Mouse (Mus musculus): ENCODE results near the gene Psmg4. TPM values are rescaled to one million over a fixed set of nuclear protein-coding genes. Genes with fewer than 3 reads are reported as not detected.

Psmg4 gene
- polyA plus RNA-seq, 1 experiment from 2014 or later: 109 TPM

GRCm38 (mm10) chr13:34163304-34163975 is 676 bp downstream of the Psmg4 start:
- peak overlapping the region; percentile 63 for H3K9ac ChIP-seq (replicated peaks)
- H3K4me3 ChIP-seq: peak overlapping the region; percentile 65
- H3K36me3 ChIP-seq: peaks cover 11% of the 10 kb centered on the region
- H3K27me3 ChIP-seq: no peaks in the 10 kb centered on the region
- no peak for ATAC-seq (ENCODE audit: low FRiP score, low read depth)
- peaks cover 11% of the 10 kb centered on the region for H3K4me1 ChIP-seq
- H3K4me2 ChIP-seq (replicated peaks): peak overlapping the region; percentile 66
- 44% methylated on average over 12 of the region's 12 CpGs for WGBS
- no peaks in the 10 kb centered on the region for H3K9me3 ChIP-seq
- peak overlapping the region; percentile 82 for H3K27ac ChIP-seq (replicated peaks)

DNA sequence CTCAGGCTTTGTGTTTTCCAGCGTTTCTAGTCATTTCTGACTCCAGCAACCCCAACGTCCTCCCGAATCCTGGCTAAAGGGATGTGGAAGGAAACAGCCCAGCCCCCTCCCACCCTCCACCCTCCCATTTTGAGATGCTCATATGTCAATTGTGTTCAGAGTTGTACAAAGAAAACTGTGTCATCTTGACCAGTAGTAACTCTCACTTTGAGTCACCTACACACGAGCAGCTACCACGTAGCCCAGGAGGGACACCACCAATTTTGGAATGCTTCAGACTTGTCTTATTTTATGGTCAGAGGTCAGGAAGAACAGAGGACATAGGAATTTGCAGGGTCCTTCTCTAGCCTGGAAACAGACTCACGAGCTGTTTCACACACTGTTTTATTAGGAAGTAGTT is 11.3 kb downstream of the Psmg4 start:
- no peaks in the 10 kb centered on the region for H3K9me3 ChIP-seq
- 94% methylated on average over 6 of the region's 6 CpGs for WGBS
- no peak overlapping the region for H3K4me2 ChIP-seq (replicated peaks)

DNA sequence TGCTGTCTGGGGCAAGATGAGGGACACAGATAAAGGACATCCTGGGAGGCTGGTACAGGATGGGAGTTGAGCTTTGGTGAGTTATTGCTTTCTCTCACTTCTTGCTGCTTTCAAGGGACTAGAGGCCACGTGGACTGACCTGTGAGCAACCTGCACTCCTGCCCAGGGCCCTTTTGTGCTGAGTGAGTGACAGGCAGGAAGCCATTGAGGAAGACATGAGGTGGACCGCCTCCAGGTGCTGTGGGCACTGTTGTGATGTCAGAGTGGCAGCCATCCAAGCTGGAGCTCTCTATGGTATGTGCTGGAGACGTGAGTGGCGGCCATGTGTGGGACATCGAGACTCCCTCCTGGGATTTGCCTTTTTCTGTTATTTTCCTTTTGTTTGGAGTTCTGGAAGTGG is 18.9 kb downstream of the Psmg4 start:
- Histone ChIP-seq H3K36me3 (peaks cover 67% of the 10 kb centered on the region), H3K9ac (replicated peaks) (no peak overlapping the region), H3K4me1 (no peaks in the 10 kb centered on the region), H3K4me3 (no peak overlapping the region), H3K4me2 (replicated peaks) (no peak overlapping the region), H3K27me3 (no peaks in the 10 kb centered on the region), H3K9me3 (no peaks in the 10 kb centered on the region), H3K27ac (replicated peaks) (no peak overlapping the region)
- WGBS: 81% methylated on average over 5 of the region's 5 CpGs
- no peak for ATAC-seq (ENCODE audit: low FRiP score, low read depth)

More for the DNA sequence above, 11.3 kb downstream of the Psmg4 start:
- Histone ChIP-seq H3K27ac (replicated peaks) (no peak overlapping the region), H3K27me3 (no peaks in the 10 kb centered on the region), H3K4me1 (no peaks in the 10 kb centered on the region), H3K36me3 (peaks cover 8% of the 10 kb centered on the region), H3K4me3 (no peak overlapping the region), H3K9ac (replicated peaks) (no peak overlapping the region)
- ATAC-seq (ENCODE audit: low FRiP score, low read depth): no peak

GRCm38 (mm10) chr13:34185371-34185770 is 22.6 kb downstream of the Psmg4 start:
- Histone ChIP-seq H3K4me2 (replicated peaks) (no peak overlapping the region), H3K9me3 (no peaks in the 10 kb centered on the region), H3K9ac (replicated peaks) (no peak overlapping the region), H3K4me1 (0 out of 2 replicates have a peak, but pooled peaks cover 2% of the 10 kb centered on the region), H3K36me3 (peaks cover 62% of the 10 kb centered on the region), H3K27ac (replicated peaks) (no peak overlapping the region), H3K4me3 (no peak overlapping the region), H3K27me3 (no peaks in the 10 kb centered on the region)
- no peak for ATAC-seq (ENCODE audit: low FRiP score, low read depth)
- WGBS: 90% methylated on average over 2 of the region's 2 CpGs

DNA sequence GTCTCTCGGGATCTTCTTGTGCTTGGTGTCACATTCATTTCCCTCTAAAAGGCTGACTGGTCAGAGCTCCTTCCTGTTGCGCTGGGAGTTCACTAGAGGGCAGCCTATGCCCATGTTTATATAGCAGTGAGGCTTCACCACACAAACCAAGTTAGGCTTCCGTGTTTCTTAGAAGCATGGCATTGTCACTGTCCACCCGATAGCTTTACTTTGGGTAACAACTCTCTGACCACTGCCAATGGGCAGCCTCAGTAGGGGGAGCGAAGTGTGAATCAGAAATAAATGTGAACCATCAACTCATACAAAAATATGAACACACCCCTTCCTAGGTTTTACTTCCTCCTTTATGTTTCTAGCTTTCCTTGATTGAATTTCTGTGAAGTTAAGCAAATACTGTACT is 24.8 kb downstream of the Psmg4 start:
- Histone ChIP-seq H3K9me3 (no peaks in the 10 kb centered on the region), H3K9ac (replicated peaks) (no peak overlapping the region), H3K4me1 (peaks cover 3% of the 10 kb centered on the region; the same call in 1 of the 2 replicates), H3K36me3 (peaks cover 60% of the 10 kb centered on the region), H3K4me3 (no peak overlapping the region), H3K27me3 (no peaks in the 10 kb centered on the region), H3K4me2 (replicated peaks) (no peak overlapping the region), H3K27ac (replicated peaks) (no peak overlapping the region)
- peak; percentile 82 for ATAC-seq (ENCODE audit: low FRiP score, low read depth)
- WGBS: 21% methylated on average over 5 of the region's 5 CpGs

DNA sequence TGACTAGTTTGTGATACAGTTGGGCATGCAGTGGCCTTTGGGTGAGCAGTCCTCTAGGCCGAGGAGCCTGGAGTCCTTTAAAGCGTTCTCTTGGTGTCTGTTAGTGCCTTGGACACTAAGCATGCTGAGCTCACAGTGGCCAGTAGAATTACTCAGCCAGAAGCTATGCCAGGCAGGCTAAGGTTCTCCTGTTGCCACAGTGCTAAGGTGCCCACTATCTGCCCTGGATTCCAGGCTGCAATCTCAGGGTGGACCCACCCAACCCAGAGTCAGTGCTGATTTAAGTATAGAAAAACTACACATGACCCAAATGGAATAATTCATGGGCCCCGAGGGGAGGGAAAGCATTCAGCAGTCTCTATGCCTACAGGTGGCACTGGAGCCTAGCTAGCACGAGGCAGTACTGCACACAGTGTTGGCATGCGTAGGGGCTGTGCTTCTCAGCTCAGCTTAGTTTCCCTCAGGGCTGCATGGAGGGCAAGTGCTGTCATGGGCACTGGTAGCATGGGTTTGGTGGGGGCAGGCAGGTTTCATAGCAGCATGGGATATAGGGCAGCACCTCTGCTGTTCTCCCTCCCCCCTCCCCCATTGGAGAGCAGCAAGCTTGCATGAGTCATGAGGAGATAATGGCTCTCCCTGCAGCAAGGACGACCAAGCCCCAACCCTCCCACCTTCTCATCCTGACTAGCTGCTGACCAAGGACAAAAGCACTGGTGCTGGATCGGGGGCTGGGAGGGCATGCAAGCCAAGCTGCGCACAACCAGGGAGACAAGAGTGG is 29.8 kb downstream of the Psmg4 start:
- H3K9ac ChIP-seq (replicated peaks): 0 out of 2 replicates have a peak overlapping the region, but pooled peaks have one; percentile 28
- H3K36me3 ChIP-seq: peaks cover 67% of the 10 kb centered on the region
- no peak overlapping the region for H3K4me3 ChIP-seq
- peak overlapping the region; percentile 72 for H3K27ac ChIP-seq (replicated peaks)
- H3K9me3 ChIP-seq: no peaks in the 10 kb centered on the region
- peaks cover 17% of the 10 kb centered on the region for H3K4me1 ChIP-seq
- ATAC-seq (ENCODE audit: low FRiP score, low read depth): 0 out of 2 replicates have a peak, but pooled peaks have one; percentile 42
- H3K4me2 ChIP-seq (replicated peaks): no peak overlapping the region
- 70% methylated on average over 8 of the region's 8 CpGs for WGBS
- H3K27me3 ChIP-seq: no peaks in the 10 kb centered on the region

DNA sequence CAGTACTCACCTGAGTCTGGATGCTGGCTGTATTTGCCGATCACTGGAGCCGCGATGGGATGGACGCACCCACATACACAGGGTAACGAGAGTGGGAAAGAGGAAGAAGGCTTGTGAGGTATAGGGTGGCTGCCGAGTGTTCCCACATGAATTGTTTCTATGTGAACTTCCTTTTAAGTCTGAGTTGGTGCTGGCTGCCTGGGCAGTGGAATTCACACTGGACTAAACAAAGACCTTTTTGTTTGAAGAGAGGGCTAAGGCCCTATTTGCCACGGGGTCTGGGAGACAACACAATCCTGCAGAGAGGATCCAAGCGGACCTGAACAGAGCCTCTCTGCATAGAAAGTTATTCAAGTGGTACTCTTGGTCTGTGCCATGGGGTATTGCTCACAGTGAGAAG is 30.6 kb downstream of the Psmg4 start:
- 45% methylated on average over 8 of the region's 8 CpGs for WGBS
- peaks cover 71% of the 10 kb centered on the region for H3K36me3 ChIP-seq
- ATAC-seq (ENCODE audit: low FRiP score, low read depth): peak; percentile 62; the same call in 1 of the 2 replicates
- H3K4me1 ChIP-seq: peaks cover 16% of the 10 kb centered on the region
- peak overlapping the region; percentile 72 for H3K27ac ChIP-seq (replicated peaks)
- H3K27me3 ChIP-seq: no peaks in the 10 kb centered on the region
- 0 out of 2 replicates have a peak overlapping the region, but pooled peaks have one; percentile 28 for H3K9ac ChIP-seq (replicated peaks)
- H3K4me2 ChIP-seq (replicated peaks): no peak overlapping the region
- no peak overlapping the region for H3K4me3 ChIP-seq
- no peaks in the 10 kb centered on the region for H3K9me3 ChIP-seq

GRCm38 (mm10) chr13:34195676-34196075 is 32.9 kb downstream of the Psmg4 start:
- no peak overlapping the region for H3K4me2 ChIP-seq (replicated peaks)
- H3K4me3 ChIP-seq: no peak overlapping the region
- no peak overlapping the region for H3K9ac ChIP-seq (replicated peaks)
- no peaks in the 10 kb centered on the region for H3K9me3 ChIP-seq
- H3K27me3 ChIP-seq: no peaks in the 10 kb centered on the region
- H3K36me3 ChIP-seq: peaks cover 61% of the 10 kb centered on the region
- H3K27ac ChIP-seq (replicated peaks): no peak overlapping the region
- ATAC-seq (ENCODE audit: low FRiP score, low read depth): no peak
- peaks cover 16% of the 10 kb centered on the region for H3K4me1 ChIP-seq
- 96% methylated on average over 1 of the region's 1 CpGs for WGBS

DNA sequence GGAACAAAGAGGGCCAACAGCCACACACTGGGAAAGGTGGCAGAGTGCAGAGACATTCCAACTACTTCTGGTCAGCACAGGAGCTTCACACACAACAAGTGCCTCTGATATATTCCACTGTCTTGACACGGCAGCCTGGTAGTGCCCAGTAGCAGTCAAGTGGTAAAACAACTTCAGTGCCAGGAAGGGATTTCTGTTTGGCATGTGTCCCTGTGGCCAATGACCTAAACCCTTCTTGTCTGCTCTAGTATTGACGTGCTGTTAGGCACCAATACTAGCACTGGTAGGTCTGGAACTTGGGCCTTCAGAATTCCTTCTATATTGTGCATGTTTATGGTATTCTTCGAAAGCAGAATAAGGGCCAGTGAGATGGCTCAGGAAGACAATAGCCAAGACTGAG is 42.5 kb downstream of the Psmg4 start:
- no peak overlapping the region for H3K27ac ChIP-seq (replicated peaks)
- 93% methylated on average over 3 of the region's 3 CpGs for WGBS
- peaks cover 41% of the 10 kb centered on the region for H3K36me3 ChIP-seq
- H3K9ac ChIP-seq (replicated peaks): no peak overlapping the region
- H3K9me3 ChIP-seq: no peaks in the 10 kb centered on the region
- no peaks in the 10 kb centered on the region for H3K27me3 ChIP-seq
- ATAC-seq (ENCODE audit: low FRiP score, low read depth): no peak
- no peak overlapping the region for H3K4me3 ChIP-seq
- H3K4me2 ChIP-seq (replicated peaks): no peak overlapping the region
- no peaks in the 10 kb centered on the region for H3K4me1 ChIP-seq

- no peak for ATAC-seq (ENCODE audit: low FRiP score, low read depth)
- H3K4me3 ChIP-seq: no peak overlapping the region
- 77% methylated on average over 6 of the region's 6 CpGs for WGBS
- H3K4me1 ChIP-seq: no peaks in the 10 kb centered on the region
- no peaks in the 10 kb centered on the region for H3K9me3 ChIP-seq
- H3K36me3 ChIP-seq: peaks cover 33% of the 10 kb centered on the region
- no peaks in the 10 kb centered on the region for H3K27me3 ChIP-seq
- no peak overlapping the region for H3K4me2 ChIP-seq (replicated peaks)
- no peak overlapping the region for H3K9ac ChIP-seq (replicated peaks)
- H3K27ac ChIP-seq (replicated peaks): no peak overlapping the region
Observed at GRCm38 (mm10) chr13:34207714-34208470, 45.1 kb downstream of the Psmg4 start.

GRCm38 (mm10) chr13:34211261-34211775 is 48.6 kb downstream of the Psmg4 start:
- Histone ChIP-seq H3K9me3 (no peaks in the 10 kb centered on the region), H3K4me1 (no peaks in the 10 kb centered on the region), H3K36me3 (peaks cover 17% of the 10 kb centered on the region; the same call in 1 of the 2 replicates), H3K4me2 (replicated peaks) (no peak overlapping the region), H3K27me3 (no peaks in the 10 kb centered on the region), H3K27ac (replicated peaks) (no peak overlapping the region), H3K4me3 (no peak overlapping the region), H3K9ac (replicated peaks) (no peak overlapping the region)
- ATAC-seq (ENCODE audit: low FRiP score, low read depth): no peak
- 74% methylated on average over 4 of the region's 4 CpGs for WGBS
